Mouse (Mus musculus) MEL (cell line): ENCODE data around the gene Magi2. TPM values are rescaled to one million over a fixed set of nuclear protein-coding genes. Genes with fewer than 3 reads are reported as not detected.

ENCODE experiments used
- DNase-seq: peaks from one replicate; pipeline ENCODE4 v3.0.0; 2011; ENCODE audit warnings: low read depth, low spot score
- H3K27ac ChIP-seq: 2 replicates; pipeline ENCODE4 v1.5.1; 2012; ENCODE audit warnings: low read depth, mild to moderate bottlenecking, control low read depth, low read length, moderate library complexity; ENCODE audit not compliant: control insufficient read depth
- H3K27me3 ChIP-seq, 2 experiments: fragments of 150-350 bp in 1 of 2; sonication (generic) in 1 of 2; 2 replicates each; pipeline ENCODE4 v1.6.1; 2012; ENCODE audit warnings: low read length in 2 of 2, mild to moderate bottlenecking in 2 of 2, improper control_type of control experiment in 1 of 2, moderate library complexity in 1 of 2; ENCODE audit not compliant: insufficient read depth in 2 of 2, control insufficient read depth in 1 of 2
- H3K36me3 ChIP-seq, 2 experiments: 2 replicates each; pipeline ENCODE4 v1.6.1; 2012 to 2014; ENCODE audit warnings: low read length in 2 of 2, improper control_type of control experiment in 1 of 2, inconsistent platforms in 1 of 2, mild to moderate bottlenecking in 1 of 2; ENCODE audit not compliant: insufficient read depth in 2 of 2, control insufficient read depth in 1 of 2
- H3K4me1 ChIP-seq, 2 experiments: fragments of 150-350 bp in 1 of 2; sonication (generic) in 1 of 2; 2 replicates each; pipeline ENCODE4 v1.6.1; 2012; ENCODE audit warnings: low read length in 2 of 2, improper control_type of control experiment in 1 of 2, mild to moderate bottlenecking in 1 of 2; ENCODE audit not compliant: insufficient read depth in 2 of 2, control insufficient read depth in 1 of 2
- H3K4me3 ChIP-seq, 2 experiments: fragments of 150-350 bp in 1 of 2; sonication (generic) in 1 of 2; 2 replicates each; pipeline ENCODE4 v1.5.1; 2012; ENCODE audit warnings: low read depth in 2 of 2, low read length in 2 of 2, mild to moderate bottlenecking in 2 of 2, moderate library complexity in 2 of 2, control low read depth in 1 of 2, improper control_type of control experiment in 1 of 2; ENCODE audit not compliant: control insufficient read depth in 1 of 2, insufficient read depth in 1 of 2
- H3K79me2 ChIP-seq: 2 replicates; pipeline ENCODE4 v1.6.1; 2012; ENCODE audit warnings: mild to moderate bottlenecking, low read length, moderate library complexity; ENCODE audit not compliant: control insufficient read depth, poor library complexity, insufficient read depth
- H3K9ac ChIP-seq: 2 replicates; pipeline ENCODE4 v1.6.1; 2012; ENCODE audit warnings: low read depth, mild to moderate bottlenecking, control low read depth, low read length, moderate library complexity; ENCODE audit not compliant: control insufficient read depth, poor library complexity, severe bottlenecking
- H3K9me3 ChIP-seq: fragments of 150-350 bp; sonication (generic); replicated peaks from 2 replicates; pipeline ENCODE4 v1.6.1; 2012; ENCODE audit warnings: mild to moderate bottlenecking, low read length, improper control_type of control experiment, moderate library complexity; ENCODE audit not compliant: insufficient read depth
- BHLHE40 ChIP-seq: IDR thresholded peaks from 2 replicates; pipeline ENCODE4 v1.6.1; 2012; ENCODE audit warnings: low read depth, mild to moderate bottlenecking, inconsistent platforms, low read length, improper control_type of control experiment, borderline replicate concordance
- CHD1 ChIP-seq: IDR thresholded peaks from 2 replicates; pipeline ENCODE4 v1.6.1; 2012; ENCODE audit warnings: low read depth, mild to moderate bottlenecking, inconsistent platforms, low read length, improper control_type of control experiment
- CTCF ChIP-seq, 3 experiments: IDR thresholded peaks in 2 of 3; conservative IDR thresholded peaks in 1 of 3; 2 replicates each; pipeline ENCODE4 v1.5.1; 2011 to 2012; ENCODE audit warnings: low read length in 3 of 3, low read depth in 2 of 3, mild to moderate bottlenecking in 2 of 3, improper control_type of control experiment in 1 of 3, inconsistent platforms in 1 of 3, mixed read lengths in 1 of 3, moderate library complexity in 1 of 3; ENCODE audit not compliant: control insufficient read depth in 1 of 3, insufficient read depth in 1 of 3, poor library complexity in 1 of 3, severe bottlenecking in 1 of 3
- E2F4 ChIP-seq: IDR thresholded peaks from 2 replicates; pipeline ENCODE4 v1.6.1; 2011; ENCODE audit warnings: low read depth, low read length, improper control_type of control experiment, borderline replicate concordance
- GABPA ChIP-seq: IDR thresholded peaks from 2 replicates; pipeline ENCODE4 v1.6.1; 2012; ENCODE audit warnings: low read depth, mild to moderate bottlenecking, inconsistent platforms, low read length, improper control_type of control experiment, moderate library complexity
- HCFC1 ChIP-seq: IDR thresholded peaks from 2 replicates; pipeline ENCODE4 v1.6.1; 2012; ENCODE audit warnings: low read depth, mild to moderate bottlenecking, inconsistent platforms, low read length, improper control_type of control experiment, moderate library complexity
- MXI1 ChIP-seq: IDR thresholded peaks from 2 replicates; pipeline ENCODE4 v1.6.1; 2011; ENCODE audit warnings: mild to moderate bottlenecking, low read depth, low read length, improper control_type of control experiment
- MYC ChIP-seq: IDR thresholded peaks from 2 replicates; pipeline ENCODE4 v1.6.1; 2011; ENCODE audit warnings: low read depth, mild to moderate bottlenecking, low read length, improper control_type of control experiment, moderate library complexity
- NELFE ChIP-seq: IDR thresholded peaks from 2 replicates; pipeline ENCODE4 v1.6.1; 2011; ENCODE audit warnings: low read depth, low read length, improper control_type of control experiment
- POLR2A ChIP-seq, 2 experiments: IDR thresholded peaks; 2 replicates each; pipeline ENCODE4 v1.6.1; 2011 to 2012; ENCODE audit warnings: low read length in 2 of 2, mild to moderate bottlenecking in 2 of 2, control low read depth in 1 of 2, improper control_type of control experiment in 1 of 2, low read depth in 1 of 2, moderate library complexity in 1 of 2; ENCODE audit not compliant: control insufficient read depth in 1 of 2, insufficient read depth in 1 of 2, poor library complexity in 1 of 2
- POLR2AphosphoS2 ChIP-seq: IDR thresholded peaks from 2 replicates; pipeline ENCODE4 v1.6.1; 2011; ENCODE audit warnings: low read length, improper control_type of control experiment
- POLR2AphosphoS5 ChIP-seq: IDR thresholded peaks from 2 replicates; pipeline ENCODE4 v1.6.1; 2012; ENCODE audit warnings: low read depth, borderline replicate concordance, mild to moderate bottlenecking, inconsistent platforms, low read length, moderate library complexity, mixed read lengths
- RCOR1 ChIP-seq: IDR thresholded peaks from 2 replicates; pipeline ENCODE4 v1.6.1; 2012; ENCODE audit warnings: low read depth, mild to moderate bottlenecking, inconsistent platforms, low read length, improper control_type of control experiment
- SMC3 ChIP-seq: IDR thresholded peaks from 2 replicates; pipeline ENCODE4 v1.6.1; 2011; ENCODE audit warnings: low read depth, low read length, improper control_type of control experiment
- TAL1 ChIP-seq: IDR thresholded peaks from 2 replicates; pipeline ENCODE4 v1.6.1; 2012; ENCODE audit warnings: mild to moderate bottlenecking, inconsistent platforms, low read length, moderate library complexity, mixed read lengths
- TBP ChIP-seq: IDR thresholded peaks from 2 replicates; pipeline ENCODE4 v1.8.0; 2011; ENCODE audit warnings: low read depth, low read length, improper control_type of control experiment
- USF2 ChIP-seq, 2 experiments: IDR thresholded peaks; 2 replicates each; pipeline ENCODE4 v1.6.1; 2011 to 2012; ENCODE audit warnings: improper control_type of control experiment in 2 of 2, low read length in 2 of 2, borderline replicate concordance in 1 of 2, inconsistent platforms in 1 of 2, low read depth in 1 of 2, mild to moderate bottlenecking in 1 of 2; ENCODE audit not compliant: insufficient read depth in 1 of 2
- ZC3H11A ChIP-seq: IDR thresholded peaks from 2 replicates; pipeline ENCODE4 v1.6.1; 2012; ENCODE audit warnings: low read depth, mild to moderate bottlenecking, inconsistent platforms, low read length, improper control_type of control experiment
- ZKSCAN1 ChIP-seq: IDR thresholded peaks from 2 replicates; pipeline ENCODE4 v1.6.1; 2012; ENCODE audit warnings: low read depth, mild to moderate bottlenecking, inconsistent platforms, low read length, improper control_type of control experiment, moderate library complexity
- ZMIZ1 ChIP-seq: IDR thresholded peaks from 2 replicates; pipeline ENCODE4 v1.6.1; 2012; ENCODE audit warnings: low read depth, mild to moderate bottlenecking, inconsistent platforms, low read length, improper control_type of control experiment, moderate library complexity
- ZNF384 ChIP-seq: IDR thresholded peaks from 2 replicates; pipeline ENCODE4 v1.6.1; 2012; ENCODE audit warnings: low read depth, mild to moderate bottlenecking, inconsistent platforms, low read length, improper control_type of control experiment
- polyA plus RNA-seq, 2 experiments: library from polyadenylated mRNA; stranded (reverse) in 1 of 2; unstranded in 1 of 2; fragments of >175 nt in 1 of 2; fragments of >200 nt in 1 of 2; gene quantifications; 2 replicates each; pipeline versions ENCODE4 v1.2.1 to v1.2.4; 2012; ENCODE audit warnings: low replicate concordance in 2 of 2, low read depth in 1 of 2; ENCODE audit not compliant: insufficient read length in 2 of 2, insufficient read depth in 1 of 2, missing spikeins in 1 of 2
- total RNA-seq: library from RNA; depleted of rRNA; stranded (reverse); fragments of 300-350 nt; gene quantifications from 2 replicates; pipeline ENCODE4 v1.2.3, GENCODE M21; 2012

Magi2 gene
- total and polyA plus RNA-seq, 3 experiments, result 0.46 to 0.47 TPM; not detected in 1

- Histone ChIP-seq H3K27me3 (no peaks in the 10 kb centered on the region), H3K27ac (no peak overlapping the region), H3K36me3 (no peaks in the 10 kb centered on the region)
- DNase-seq, result no peak
- no peak for TF ChIP-seq ZC3H11A
- TF ChIP-seq ZMIZ1, result no peak
- TF ChIP-seq POLR2AphosphoS2, result no peak
- TF ChIP-seq CTCF (IDR thresholded peaks at IDR 0.05 in 2 of 3, conservative IDR thresholded peaks at IDR 0.05 in 1 of 3; ENCODE audit: control insufficient read depth in 1 of 3, insufficient read depth in 1 of 3, low read depth in 2 of 3, low read length in 3 of 3, poor library complexity in 1 of 3, severe bottlenecking in 1 of 3), result no peak
- no peak for TF ChIP-seq CHD1
- no peak for TF ChIP-seq BHLHE40
- no peak for TF ChIP-seq TAL1
- no peak for TF ChIP-seq ZKSCAN1
- no peak for TF ChIP-seq RCOR1
- TF ChIP-seq ZNF384, result no peak
- no peak for TF ChIP-seq POLR2A (IDR thresholded peaks at IDR 0.05; ENCODE audit: control insufficient read depth in 1 of 2, insufficient read depth in 1 of 2, low read depth in 1 of 2, low read length in 2 of 2, poor library complexity in 1 of 2)
- TF ChIP-seq NELFE, result no peak
- no peak for TF ChIP-seq MXI1
- TF ChIP-seq TBP, result no peak
- no peak for TF ChIP-seq SMC3
- no peak for TF ChIP-seq MYC
- TF ChIP-seq POLR2AphosphoS5, result no peak
- no peak for TF ChIP-seq E2F4
- no peak for TF ChIP-seq USF2 (IDR thresholded peaks at IDR 0.05; ENCODE audit: borderline replicate concordance in 1 of 2, insufficient read depth in 1 of 2, low read depth in 1 of 2, low read length in 2 of 2)
- TF ChIP-seq HCFC1, result no peak
- TF ChIP-seq, all 39 proteins: peak for 0
- Histone ChIP-seq H3K79me2 (no peaks in the 10 kb centered on the region), H3K9me3 (no peaks in the 10 kb centered on the region), H3K4me3 (no peak overlapping the region), H3K9ac (no peak overlapping the region), H3K4me1 (no peaks in the 10 kb centered on the region)
Measured at GRCm38 (mm10) chr5:20242496-20242895, 1015.7 kb downstream of the Magi2 start.

GRCm38 (mm10) chr5:20249382-20249781, 1022.5 kb downstream of the Magi2 start:
- no peaks in the 10 kb centered on the region for H3K79me2 ChIP-seq
- no peak for DNase-seq
- no peaks in the 10 kb centered on the region for H3K4me1 ChIP-seq
- no peaks in the 10 kb centered on the region for H3K9me3 ChIP-seq
- H3K27ac ChIP-seq, result no peak overlapping the region
- no peak overlapping the region for H3K9ac ChIP-seq
- TF ChIP-seq SMC3 (no peak), MYC (no peak), HCFC1 (no peak), POLR2A (IDR thresholded peaks at IDR 0.05; ENCODE audit: control insufficient read depth in 1 of 2, insufficient read depth in 1 of 2, low read depth in 1 of 2, low read length in 2 of 2, poor library complexity in 1 of 2) (no peak), GABPA (no peak)
- H3K27me3 ChIP-seq, result no peaks in the 10 kb centered on the region
- H3K4me3 ChIP-seq, result no peak overlapping the region
- no peaks in the 10 kb centered on the region for H3K36me3 ChIP-seq
